Mouse (Mus musculus): ENCODE results near the gene Dpp9.

GRCm38 (mm10) chr17:56194357-56194756 is 24.3 kb downstream of the Dpp9 start:
- TF ChIP-seq GATA1 (IDR thresholded peaks at IDR 0.05; ENCODE audit: borderline replicate concordance, low read length), result no peak
- TF ChIP-seq FLI1 (IDR thresholded peaks at IDR 0.05; ENCODE audit: low read length), result no peak

Data from megakaryocyte, embryonic 14.5 days (primary cell).